Mouse (Mus musculus) testis, adult 2 months (tissue): ENCODE data around the gene Tgfb1.

Experiments
- CTCF ChIP-seq: fragments of 200-500 bp; IDR thresholded peaks from 2 replicates; pipeline ENCODE4 v1.5.1; 2012; ENCODE audit warnings: low read depth, mild to moderate bottlenecking, inconsistent platforms, low read length, moderate library complexity; ENCODE audit not compliant: control insufficient read depth, insufficient read depth, insufficient replicate concordance
- POLR2A ChIP-seq: fragments of 200-500 bp; IDR thresholded peaks from 2 replicates; pipeline ENCODE4 v1.6.1; 2012; ENCODE audit warnings: low read depth, mild to moderate bottlenecking, inconsistent platforms, low read length, moderate library complexity; ENCODE audit not compliant: control insufficient read depth

GRCm38 (mm10) chr7:25731294-25732055 is 44.7 kb downstream of the Tgfb1 start:
- TF ChIP-seq CTCF (no peak), POLR2A (no peak)
